Mouse (Mus musculus): ENCODE results near the gene B4galt1. TPM values are rescaled to one million over a fixed set of nuclear protein-coding genes. Genes with fewer than 3 reads are reported as not detected.

B4galt1 gene
- polyA plus RNA-seq, 1 experiment: 44.4 TPM

- peaks cover 6% of the 10 kb centered on the region; the same call in 1 of the 2 replicates for H3K4me1 ChIP-seq (ENCODE audit: control insufficient read depth, insufficient read depth, low read length)
- whole genome bisulfite sequencing: 61% methylated on average over 5 of the region's 5 CpGs
- H3K4me3 ChIP-seq (replicated peaks; ENCODE audit: control insufficient read depth, low read depth, low read length): no peak overlapping the region
- TF ChIP-seq CTCF (IDR thresholded peaks at IDR 0.05; ENCODE audit: control insufficient read depth, insufficient read depth, low read length) (no peak), POLR2A (IDR thresholded peaks at IDR 0.05; ENCODE audit: borderline replicate concordance, control insufficient read depth, low read depth, low read length) (no peak)
- no peak overlapping the region for H3K27ac ChIP-seq (ENCODE audit: control insufficient read depth, insufficient read depth, low read depth, low read length, poor library complexity)
Observed at GRCm38 (mm10) chr4:40825146-40825545, 28.7 kb downstream of the B4galt1 start.

GRCm38 (mm10) chr4:40824505-40824904, 29.3 kb downstream of the B4galt1 start:
- Histone ChIP-seq H3K27ac (ENCODE audit: control insufficient read depth, insufficient read depth, low read depth, low read length, poor library complexity) (no peak overlapping the region), H3K4me3 (replicated peaks; ENCODE audit: control insufficient read depth, low read depth, low read length) (no peak overlapping the region), H3K4me1 (ENCODE audit: control insufficient read depth, insufficient read depth, low read length) (peaks cover 6% of the 10 kb centered on the region; the same call in 1 of the 2 replicates)
- WGBS: 40% methylated on average over 7 of the region's 7 CpGs
- no peak for TF ChIP-seq CTCF (IDR thresholded peaks at IDR 0.05; ENCODE audit: control insufficient read depth, insufficient read depth, low read length)

GRCm38 (mm10) chr4:40823664-40824063, 30.1 kb downstream of the B4galt1 start:
- 15% methylated on average over 8 of the region's 8 CpGs for WGBS
- Histone ChIP-seq H3K27ac (ENCODE audit: control insufficient read depth, insufficient read depth, low read depth, low read length, poor library complexity) (no peak overlapping the region), H3K4me1 (ENCODE audit: control insufficient read depth, insufficient read depth, low read length) (peaks cover 6% of the 10 kb centered on the region; the same call in 1 of the 2 replicates), H3K4me3 (replicated peaks; ENCODE audit: control insufficient read depth, low read depth, low read length) (no peak overlapping the region)
- TF ChIP-seq CTCF (IDR thresholded peaks at IDR 0.05; ENCODE audit: control insufficient read depth, insufficient read depth, low read length) (no peak), POLR2A (IDR thresholded peaks at IDR 0.05; ENCODE audit: borderline replicate concordance, control insufficient read depth, low read depth, low read length) (no peak)

DNA sequence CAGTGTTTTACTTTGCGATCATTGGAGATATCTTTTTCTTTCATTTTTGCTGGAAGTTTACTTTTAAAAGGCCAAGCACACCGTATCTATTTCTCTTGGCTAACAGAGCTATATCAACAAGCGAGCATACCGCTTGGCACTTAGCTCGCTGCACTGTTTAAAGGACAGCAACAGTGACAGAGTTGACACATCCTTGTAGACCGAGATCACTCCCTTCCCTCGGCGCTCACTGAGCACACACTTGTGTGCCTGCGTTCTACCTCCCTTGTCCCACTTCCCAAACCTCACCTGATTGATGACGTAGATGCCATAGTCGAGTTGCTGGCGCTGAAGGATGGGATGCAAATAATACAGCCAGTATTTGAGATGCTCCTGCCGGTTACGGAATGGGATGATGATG, 30.7 kb downstream of the B4galt1 start:
- no peak overlapping the region for H3K27ac ChIP-seq (ENCODE audit: control insufficient read depth, insufficient read depth, low read depth, low read length, poor library complexity)
- 85% methylated on average over 14 of the region's 14 CpGs for whole genome bisulfite sequencing
- no peak overlapping the region for H3K4me3 ChIP-seq (replicated peaks; ENCODE audit: control insufficient read depth, low read depth, low read length)
- H3K4me1 ChIP-seq (ENCODE audit: control insufficient read depth, insufficient read depth, low read length): peaks cover 6% of the 10 kb centered on the region; the same call in 1 of the 2 replicates
- TF ChIP-seq CTCF (IDR thresholded peaks at IDR 0.05; ENCODE audit: control insufficient read depth, insufficient read depth, low read length): no peak
- no peak for TF ChIP-seq POLR2A (IDR thresholded peaks at IDR 0.05; ENCODE audit: borderline replicate concordance, control insufficient read depth, low read depth, low read length)

DNA sequence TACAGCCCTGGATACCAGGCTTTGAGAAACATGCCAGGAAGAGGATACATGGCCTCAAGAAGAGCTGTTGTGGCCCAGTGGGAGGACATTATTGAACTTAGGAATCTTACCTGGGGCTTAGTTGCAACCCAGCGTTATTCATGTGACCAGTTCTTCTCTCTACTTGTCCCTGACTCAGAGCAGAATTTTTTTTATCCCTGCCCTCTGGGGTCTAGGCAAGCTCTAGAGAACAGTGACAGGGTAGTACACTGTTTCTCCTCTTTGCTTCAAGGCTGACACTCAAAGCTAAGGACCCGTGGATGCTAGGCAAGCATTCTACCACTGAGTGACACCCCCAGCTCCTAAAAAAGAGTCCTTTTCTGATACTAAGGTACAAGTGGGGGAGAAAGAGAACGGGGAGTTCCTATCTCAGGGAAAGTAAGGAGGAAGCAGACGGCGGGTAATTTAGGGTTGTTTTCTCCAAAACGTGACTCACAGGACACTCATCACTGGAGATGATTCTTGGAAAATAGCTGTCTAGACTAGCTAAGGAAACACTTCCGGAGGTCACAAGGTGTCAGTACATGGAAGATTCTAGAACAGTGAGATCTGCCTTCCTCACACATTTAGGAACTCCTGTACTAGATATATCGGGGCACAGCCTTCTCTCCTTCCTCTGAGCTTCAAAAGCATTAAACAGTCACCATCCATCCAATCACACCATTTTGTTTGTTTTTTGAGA, 32.3 kb downstream of the B4galt1 start:
- H3K4me1 ChIP-seq (ENCODE audit: control insufficient read depth, insufficient read depth, low read length): peaks cover 6% of the 10 kb centered on the region; the same call in 1 of the 2 replicates
- TF ChIP-seq POLR2A (IDR thresholded peaks at IDR 0.05; ENCODE audit: borderline replicate concordance, control insufficient read depth, low read depth, low read length): no peak
- TF ChIP-seq CTCF (IDR thresholded peaks at IDR 0.05; ENCODE audit: control insufficient read depth, insufficient read depth, low read length): no peak

GRCm38 (mm10) chr4:40820903-40821302, 32.9 kb downstream of the B4galt1 start:
- peaks cover 6% of the 10 kb centered on the region; the same call in 1 of the 2 replicates for H3K4me1 ChIP-seq (ENCODE audit: control insufficient read depth, insufficient read depth, low read length)
- WGBS: 93% methylated on average over 1 of the region's 1 CpGs
- no peak overlapping the region for H3K4me3 ChIP-seq (replicated peaks; ENCODE audit: control insufficient read depth, low read depth, low read length)
- TF ChIP-seq CTCF (IDR thresholded peaks at IDR 0.05; ENCODE audit: control insufficient read depth, insufficient read depth, low read length) (no peak), POLR2A (IDR thresholded peaks at IDR 0.05; ENCODE audit: borderline replicate concordance, control insufficient read depth, low read depth, low read length) (no peak)
- no peak overlapping the region for H3K27ac ChIP-seq (ENCODE audit: control insufficient read depth, insufficient read depth, low read depth, low read length, poor library complexity)

More for the DNA sequence above, 32.3 kb downstream of the B4galt1 start:
- whole genome bisulfite sequencing: 84% methylated on average over 8 of the region's 8 CpGs
- H3K27ac ChIP-seq (ENCODE audit: control insufficient read depth, insufficient read depth, low read depth, low read length, poor library complexity): no peak overlapping the region
- no peak overlapping the region for H3K4me3 ChIP-seq (replicated peaks; ENCODE audit: control insufficient read depth, low read depth, low read length)

DNA sequence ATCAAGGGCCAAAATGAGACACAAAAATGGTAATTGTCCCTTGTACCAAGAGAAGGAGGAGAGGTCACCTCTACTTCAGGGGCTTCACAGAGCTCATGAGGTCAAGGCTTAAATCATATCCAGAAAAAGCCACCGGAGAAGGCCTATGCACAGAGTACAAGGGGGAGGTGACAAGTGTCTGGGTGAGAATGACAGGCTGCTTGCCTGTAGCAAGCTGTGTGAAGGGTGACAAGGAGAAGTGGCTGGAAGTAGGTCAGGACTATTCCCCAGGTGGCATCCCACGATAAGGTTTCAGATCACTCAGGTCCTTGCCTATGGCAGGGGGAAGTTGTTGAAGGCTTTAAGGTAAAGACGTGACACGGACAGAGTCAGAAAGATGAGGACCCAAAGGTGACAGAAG, 33.8 kb downstream of the B4galt1 start:
- 73% methylated on average over 4 of the region's 4 CpGs for WGBS
- Histone ChIP-seq H3K4me1 (ENCODE audit: control insufficient read depth, insufficient read depth, low read length) (peaks cover 8% of the 10 kb centered on the region; the same call in 1 of the 2 replicates), H3K4me3 (replicated peaks; ENCODE audit: control insufficient read depth, low read depth, low read length) (no peak overlapping the region), H3K27ac (ENCODE audit: control insufficient read depth, insufficient read depth, low read depth, low read length, poor library complexity) (no peak overlapping the region)
- TF ChIP-seq POLR2A (IDR thresholded peaks at IDR 0.05; ENCODE audit: borderline replicate concordance, control insufficient read depth, low read depth, low read length): no peak
- TF ChIP-seq CTCF (IDR thresholded peaks at IDR 0.05; ENCODE audit: control insufficient read depth, insufficient read depth, low read length): no peak

DNA sequence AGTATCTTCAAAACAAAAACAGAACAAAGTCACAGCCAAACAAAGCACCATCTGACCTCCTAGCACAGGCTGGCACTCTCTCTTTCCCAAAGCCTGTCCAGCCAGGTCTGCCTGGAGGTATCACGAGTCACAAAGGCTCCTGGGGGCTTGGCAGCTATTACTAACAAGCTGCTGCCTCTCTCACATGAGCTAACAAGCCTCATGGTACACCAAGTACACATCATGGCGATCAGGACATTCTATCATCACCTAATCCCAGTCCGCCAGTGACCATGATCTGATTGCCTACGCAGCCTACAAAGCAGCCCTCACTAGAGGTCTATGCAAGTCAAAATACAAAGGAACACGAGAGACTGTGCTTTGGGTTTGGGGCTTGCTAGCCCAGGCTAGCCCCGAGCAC, 34.7 kb downstream of the B4galt1 start:
- no peak overlapping the region for H3K4me3 ChIP-seq (replicated peaks; ENCODE audit: control insufficient read depth, low read depth, low read length)
- TF ChIP-seq CTCF (IDR thresholded peaks at IDR 0.05; ENCODE audit: control insufficient read depth, insufficient read depth, low read length) (no peak), POLR2A (IDR thresholded peaks at IDR 0.05; ENCODE audit: borderline replicate concordance, control insufficient read depth, low read depth, low read length) (no peak)
- H3K27ac ChIP-seq (ENCODE audit: control insufficient read depth, insufficient read depth, low read depth, low read length, poor library complexity): no peak overlapping the region
- peaks cover 5% of the 10 kb centered on the region; the same call in 1 of the 2 replicates for H3K4me1 ChIP-seq (ENCODE audit: control insufficient read depth, insufficient read depth, low read length)
- 92% methylated on average over 6 of the region's 6 CpGs for WGBS
